Mouse (Mus musculus) cerebellum, adult 9-10 months (tissue): Measurements from ENCODE around the gene Dab1.

Source experiments
- DNase-seq: peaks from one replicate; pipeline ENCODE4 v3.0.0; 2022

The Dab1 gene

DNA sequence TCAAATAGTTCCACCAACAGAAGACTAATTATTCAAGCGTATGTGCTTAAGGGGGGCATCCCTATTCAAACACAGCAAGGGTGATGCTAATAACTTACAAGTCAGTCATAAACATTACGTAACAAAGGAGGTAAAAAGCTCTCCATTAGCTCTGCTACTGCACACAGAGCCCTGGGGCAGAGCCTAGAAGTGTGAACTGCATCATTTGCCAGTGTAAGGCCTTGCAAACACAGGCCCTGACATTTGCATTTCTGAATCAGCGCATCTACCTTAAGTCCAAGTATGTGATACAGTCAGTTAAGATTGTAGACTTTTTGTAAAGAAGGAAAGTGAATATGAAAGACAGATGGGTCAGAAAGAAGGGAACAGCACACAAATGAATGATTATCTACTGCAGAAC is 1162.3 kb downstream of the Dab1 start:
- no peak for DNase-seq

DNA sequence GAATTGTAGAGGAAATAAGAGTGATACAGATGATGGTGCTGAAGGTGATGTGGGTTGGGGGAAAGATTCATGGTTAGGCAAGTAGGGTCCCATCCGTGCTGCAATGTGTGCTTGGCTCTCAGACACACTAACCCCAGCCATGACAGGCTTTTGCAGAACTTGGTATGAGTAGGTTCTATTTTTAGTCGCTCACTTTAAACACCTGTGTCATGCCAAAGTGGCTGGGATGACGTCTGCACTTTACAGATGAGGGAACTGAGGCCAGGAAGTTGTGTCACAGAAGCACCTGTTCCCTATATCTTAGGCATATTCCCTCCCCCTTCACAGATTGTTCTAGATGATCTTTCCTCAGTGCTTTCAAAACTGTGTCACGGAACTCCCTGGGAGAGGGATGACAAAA is 1163.2 kb downstream of the Dab1 start:
- DNase-seq, result no peak

DNA sequence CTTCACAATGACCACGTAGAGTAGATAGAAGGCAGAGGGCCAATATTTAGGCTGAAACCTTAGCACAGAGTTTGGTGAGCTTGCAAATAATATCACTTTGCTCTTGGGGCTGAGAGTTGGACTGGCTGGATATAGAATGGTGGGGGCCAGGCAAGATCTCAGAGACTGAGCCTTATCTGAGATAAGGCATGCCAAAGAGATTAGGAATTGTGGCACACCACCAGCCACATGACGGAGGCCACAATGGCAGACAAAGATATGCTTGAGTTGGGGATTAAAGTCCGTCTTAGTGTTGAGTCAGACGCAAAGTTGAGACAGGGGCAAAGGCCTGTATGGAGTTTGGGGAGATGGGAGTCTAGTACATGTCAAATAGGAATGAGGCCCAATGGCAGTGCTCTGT is 1173.0 kb downstream of the Dab1 start:
- no peak for DNase-seq
